Mouse (Mus musculus): ENCODE data around the gene Matn4.

- TF ChIP-seq CTCF (IDR thresholded peaks at IDR 0.05; ENCODE audit: insufficient read depth, low read length), result no peak
- TF ChIP-seq POLR2A (IDR thresholded peaks at IDR 0.05; ENCODE audit: borderline replicate concordance, extremely low read depth, low read depth, low read length), result no peak
Observed at GRCm38 (mm10) chr2:164372408-164373053, 32.4 kb downstream of the Matn4 start.
